Mouse (Mus musculus) left cerebral cortex, adult 9 months (tissue): ENCODE results near the gene Gin1.

ENCODE experiments used
- DNase-seq, 2 experiments: peaks; one replicate each; pipeline ENCODE4 v3.0.0; 2022; ENCODE audit warnings: low spot score in 2 of 2

The Gin1 gene

GRCm38 (mm10) chr1:97785685-97786393 lies 15.9 kb downstream of the Gin1 start:
- no peak for DNase-seq

DNA sequence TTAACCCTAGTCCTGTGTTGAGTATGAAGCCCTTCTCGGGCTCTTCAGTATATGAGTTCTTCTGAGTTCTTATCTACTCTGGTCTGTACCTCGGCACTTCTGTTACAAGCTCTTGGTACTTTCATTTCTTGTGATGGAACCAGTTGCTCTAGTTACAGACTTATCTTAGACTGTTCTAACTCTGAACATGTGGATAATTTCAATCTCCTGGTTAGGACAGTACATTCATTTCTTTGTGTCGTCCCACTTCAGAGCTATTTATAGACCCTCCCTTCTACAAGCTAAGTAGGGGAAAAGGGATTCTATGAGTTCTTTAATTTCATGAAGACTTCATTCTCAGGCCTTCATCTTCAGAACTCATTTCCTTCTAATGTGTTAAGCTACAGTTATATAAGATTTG lies 17.7 kb downstream of the Gin1 start:
- no peak for DNase-seq

DNA sequence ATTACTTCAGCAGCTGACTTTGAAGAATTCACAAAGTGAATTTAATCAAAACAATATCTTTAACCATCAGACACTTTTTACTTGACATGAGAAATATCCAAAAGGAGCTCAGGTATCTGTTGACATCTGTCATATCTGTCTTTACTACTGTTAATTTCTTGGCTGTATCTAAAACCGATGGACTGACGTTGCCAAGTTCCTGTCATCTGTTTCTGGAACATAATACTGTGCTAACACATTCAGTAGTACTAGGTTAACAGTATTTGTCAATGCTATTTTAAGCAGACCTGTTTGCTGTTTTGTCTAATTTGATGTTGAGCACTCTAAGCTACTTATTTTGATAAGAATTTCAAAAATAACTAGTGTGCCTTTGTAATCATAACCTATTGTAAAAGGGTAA lies 18.5 kb downstream of the Gin1 start:
- no peak for DNase-seq

DNA sequence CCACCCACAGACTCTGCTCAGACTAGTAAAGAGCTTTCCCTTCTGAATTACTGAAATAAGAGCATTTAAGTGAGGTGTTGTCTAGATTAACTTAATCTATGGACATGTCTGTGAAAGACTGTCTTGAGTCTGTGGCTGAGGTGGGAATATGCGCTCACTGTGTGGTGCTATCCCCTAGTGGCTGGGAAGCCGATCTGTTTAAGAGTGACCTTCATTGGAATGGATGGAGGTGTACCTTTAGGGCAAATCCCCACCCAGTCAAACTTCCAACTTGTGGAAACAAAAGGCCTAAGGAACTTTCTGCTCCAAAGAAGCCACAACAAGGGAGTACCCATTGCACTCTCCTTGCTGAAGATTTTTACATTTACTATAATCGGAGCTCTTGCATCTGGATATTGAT lies 24.1 kb downstream of the Gin1 start:
- DNase-seq: no peak

DNA sequence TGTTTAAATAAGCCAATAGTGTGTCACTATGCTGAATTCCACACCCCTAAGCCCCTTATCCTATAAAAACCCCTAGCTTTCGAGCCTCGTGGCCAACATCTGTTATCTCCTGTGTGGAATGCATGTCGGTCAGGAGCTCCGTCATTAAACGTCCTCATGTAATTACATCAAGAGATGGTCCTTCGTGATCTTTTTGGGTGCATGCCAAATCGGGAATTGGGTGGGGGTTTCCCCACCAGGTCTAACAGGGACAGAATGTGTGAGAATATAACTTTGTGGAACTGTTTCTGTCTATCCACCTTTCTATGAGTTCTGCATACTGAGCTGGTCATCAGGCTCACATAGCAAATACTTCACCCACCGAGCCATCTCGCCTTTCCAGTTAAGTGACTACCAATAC lies 26.0 kb downstream of the Gin1 start:
- no peak for DNase-seq

DNA sequence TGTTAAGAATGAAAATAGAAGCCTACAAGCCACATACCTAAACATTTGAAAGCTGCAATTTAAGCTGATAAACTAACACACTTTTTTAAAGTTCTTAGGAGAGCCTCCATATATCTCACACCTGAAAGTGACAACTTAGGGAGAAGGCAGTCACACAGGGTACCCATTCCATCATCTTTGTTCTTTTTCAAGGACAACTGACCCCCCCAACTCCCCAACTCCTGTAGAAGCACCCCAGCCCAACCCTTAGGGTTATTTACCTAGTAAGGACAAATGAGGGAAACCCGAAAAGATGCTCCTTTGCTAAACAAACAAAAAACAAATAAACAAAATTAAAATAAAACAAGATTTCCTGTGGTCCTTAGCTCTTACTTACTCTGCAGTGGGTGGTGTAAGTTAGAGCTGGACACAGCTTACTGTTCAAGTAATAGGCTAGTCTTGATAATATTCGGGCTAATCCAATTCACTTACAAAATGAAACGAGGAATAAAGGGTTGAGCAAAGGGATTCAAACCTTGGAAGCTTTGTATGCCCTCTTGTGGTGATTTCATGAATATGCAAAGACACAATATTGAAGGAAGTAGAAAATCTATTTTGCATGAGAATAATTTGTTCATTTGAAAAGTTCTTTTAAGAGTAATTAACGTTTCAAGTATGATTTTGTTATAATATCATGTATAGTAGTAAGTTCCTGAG lies 32.4 kb downstream of the Gin1 start:
- DNase-seq: no peak

GRCm38 (mm10) chr1:97804520-97804919 lies 34.5 kb downstream of the Gin1 start:
- no peak for DNase-seq

DNA sequence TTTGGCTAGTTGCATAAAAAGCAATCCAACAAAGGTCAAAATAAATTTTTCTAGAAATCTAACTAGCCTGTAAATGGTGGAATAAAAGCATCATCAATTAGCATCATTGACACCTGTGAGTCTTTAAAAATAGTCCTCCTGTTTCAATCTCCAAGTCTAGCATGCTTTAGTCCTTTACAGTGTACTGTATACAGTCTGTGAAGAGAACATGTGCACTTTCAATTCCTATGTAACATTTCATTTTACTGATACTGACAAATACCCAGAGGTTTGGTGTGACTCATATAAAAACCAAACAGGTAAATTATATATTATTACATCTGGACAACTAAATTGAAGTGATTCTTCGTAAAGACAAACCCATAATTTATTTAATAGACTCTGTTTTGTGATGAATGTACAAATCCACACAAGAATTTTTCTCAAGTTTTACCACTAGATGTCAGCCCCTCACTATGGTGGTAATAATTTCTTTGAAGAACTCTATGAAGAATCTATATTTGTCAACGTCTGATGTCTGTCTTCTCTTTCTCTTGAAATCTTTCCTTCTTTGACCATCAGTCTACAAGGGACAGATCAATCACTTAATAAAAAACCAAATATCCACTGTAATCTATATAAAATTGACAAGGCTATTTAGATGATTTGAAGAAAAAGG lies 39.4 kb downstream of the Gin1 start:
- no peak for DNase-seq

DNA sequence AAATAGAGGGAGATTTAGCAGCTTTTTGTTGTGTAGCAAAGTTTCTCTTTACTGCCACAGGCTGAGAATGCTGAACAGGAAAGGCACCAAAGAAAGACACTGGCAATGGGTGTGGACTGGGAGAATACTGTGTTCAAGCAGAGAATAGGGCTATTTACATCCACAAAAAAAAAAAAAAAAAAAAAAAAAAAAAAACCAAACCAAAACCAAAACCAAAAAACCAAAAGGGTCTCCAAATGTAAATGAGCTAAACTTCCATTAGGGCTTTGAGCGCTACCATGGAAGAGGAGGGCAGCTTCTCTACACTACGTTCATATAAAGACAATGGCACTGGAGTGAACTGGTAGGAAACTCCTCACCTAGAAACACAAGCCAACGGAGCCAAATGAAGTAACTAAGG lies 51.3 kb downstream of the Gin1 start:
- no peak for DNase-seq

- DNase-seq: no peak
Measured at GRCm38 (mm10) chr1:97822203-97822602, 52.2 kb downstream of the Gin1 start.

GRCm38 (mm10) chr1:97822904-97823303 lies 52.9 kb downstream of the Gin1 start:
- no peak for DNase-seq

DNA sequence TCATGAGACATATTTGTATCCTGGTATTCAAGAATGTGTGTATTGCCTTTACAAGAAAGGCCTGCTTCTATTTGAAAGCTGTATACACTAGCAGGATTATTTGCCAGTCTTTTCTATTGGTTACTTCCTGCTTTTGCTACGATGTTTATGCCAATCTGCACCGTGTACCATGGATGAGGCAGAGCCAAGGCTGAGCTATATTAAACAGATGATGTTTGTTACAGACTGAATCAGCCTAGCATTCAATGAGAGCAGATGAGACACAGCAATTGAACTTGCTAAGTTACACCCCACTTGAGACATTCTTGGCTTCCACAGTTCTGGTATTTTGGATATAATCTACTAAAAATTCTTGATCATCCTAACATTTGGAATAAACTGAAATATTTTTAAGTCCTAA lies 57.6 kb downstream of the Gin1 start:
- DNase-seq: peak in 1 of 2 experiments; percentile 34

- DNase-seq: no peak
Measured at GRCm38 (mm10) chr1:97828087-97828486, 58.1 kb downstream of the Gin1 start.

- no peak for DNase-seq
Measured at GRCm38 (mm10) chr1:97833466-97834353, 63.7 kb downstream of the Gin1 start.

- DNase-seq: no peak
Measured at GRCm38 (mm10) chr1:97834354-97834822, 64.4 kb downstream of the Gin1 start.
